Mouse (Mus musculus) heart, adult 18-20 months (tissue): ENCODE measurements around the gene Tmem9. TPM values are rescaled to one million over a fixed set of nuclear protein-coding genes. Genes with fewer than 3 reads are reported as not detected.
A peak's percentile ranks its signal among the peaks of the same experiment; 100 is the strongest.

Experiments
- DNase-seq, 2 experiments: peaks; one replicate each; pipeline ENCODE4 v3.0.0; 2021 to 2022; ENCODE audit warnings: mixed read lengths in 1 of 2
- total RNA-seq, 2 experiments: library from RNA; stranded (reverse); gene quantifications; 2 replicates each; pipeline ENCODE4 v1.2.3; 2021

The Tmem9 gene
- total RNA-seq, 2 experiments from 2014 or later, result 13.9 to 14.0 TPM

- DNase-seq, result no peak
These were observed 22.3 kb downstream of the Tmem9 start for GRCm38 (mm10) chr1:136030201-136030600.

- no peak for DNase-seq
These were observed 23.7 kb downstream of the Tmem9 start for GRCm38 (mm10) chr1:136031697-136032096.

GRCm38 (mm10) chr1:136032961-136033360 is 25.0 kb downstream of the Tmem9 start:
- no peak for DNase-seq

DNA sequence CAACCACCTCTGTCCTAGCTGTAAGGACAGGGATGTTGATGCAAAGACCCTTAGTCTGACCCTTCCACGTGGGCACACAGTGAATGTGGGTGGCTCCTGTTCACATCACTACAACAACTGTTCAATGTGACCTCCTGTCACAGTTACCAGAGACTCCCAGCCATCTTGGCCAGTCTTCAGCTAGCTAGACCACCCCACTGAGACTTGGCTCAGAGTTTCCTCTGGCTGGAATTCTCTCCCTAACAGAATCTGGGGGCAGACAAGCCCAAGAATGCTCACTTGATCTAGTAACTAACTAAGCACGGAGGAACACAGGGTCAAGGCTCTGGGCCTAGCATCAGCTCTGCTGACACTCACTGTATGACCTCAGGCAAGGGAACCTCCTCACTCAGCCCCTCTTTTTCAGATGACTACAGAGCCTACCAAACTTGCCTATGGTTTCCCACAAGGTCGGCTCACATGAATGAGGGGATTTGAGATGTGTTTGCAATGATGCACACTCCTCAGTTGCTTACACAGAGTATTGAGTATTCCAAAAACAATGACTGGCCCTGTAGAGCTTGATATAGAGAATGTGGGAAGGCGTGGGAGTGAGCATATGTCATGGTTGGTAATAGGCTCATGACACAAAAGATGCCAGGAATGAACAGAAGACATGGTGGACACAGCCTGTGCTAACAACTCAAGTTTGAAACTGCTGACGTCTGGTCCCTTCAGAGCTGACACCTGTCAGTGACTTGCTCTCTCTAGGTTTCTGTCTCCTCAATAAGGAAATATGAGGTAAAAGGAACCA is 31.0 kb downstream of the Tmem9 start:
- no peak for DNase-seq

- no peak for DNase-seq
These were observed 32.5 kb downstream of the Tmem9 start for GRCm38 (mm10) chr1:136040452-136040851.

- no peak for DNase-seq
These were observed 32.9 kb downstream of the Tmem9 start for GRCm38 (mm10) chr1:136040874-136041273.

- peak; percentile 22 to 67 for DNase-seq
These were observed 37.8 kb downstream of the Tmem9 start for GRCm38 (mm10) chr1:136045774-136046173.

GRCm38 (mm10) chr1:136047432-136047831 is 39.5 kb downstream of the Tmem9 start:
- DNase-seq, result no peak

DNA sequence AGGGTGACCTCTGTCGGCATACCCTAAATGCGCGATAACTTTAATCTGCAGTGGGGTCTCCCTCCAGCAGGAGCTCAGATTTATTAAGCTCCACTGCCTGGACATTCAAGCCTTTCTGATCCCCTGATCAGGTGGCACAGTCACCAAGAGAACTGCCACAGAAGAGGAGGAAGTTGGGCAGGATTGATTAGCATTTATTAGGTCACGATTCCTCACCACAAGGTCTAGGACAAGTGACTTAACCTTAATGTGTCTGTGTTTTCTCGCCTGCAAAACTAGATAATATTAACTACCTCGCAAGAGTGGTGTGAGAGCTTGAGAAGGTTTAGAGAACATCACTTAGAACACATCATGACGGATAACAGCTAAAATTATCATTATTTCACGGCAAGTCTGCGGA is 39.9 kb downstream of the Tmem9 start:
- DNase-seq, result no peak

GRCm38 (mm10) chr1:136050312-136051012 is 42.5 kb downstream of the Tmem9 start, which contains the start of gene Ascl5:
Ascl5 (plus strand) TSS chr1:136050804.
- DNase-seq, result no peak

DNA sequence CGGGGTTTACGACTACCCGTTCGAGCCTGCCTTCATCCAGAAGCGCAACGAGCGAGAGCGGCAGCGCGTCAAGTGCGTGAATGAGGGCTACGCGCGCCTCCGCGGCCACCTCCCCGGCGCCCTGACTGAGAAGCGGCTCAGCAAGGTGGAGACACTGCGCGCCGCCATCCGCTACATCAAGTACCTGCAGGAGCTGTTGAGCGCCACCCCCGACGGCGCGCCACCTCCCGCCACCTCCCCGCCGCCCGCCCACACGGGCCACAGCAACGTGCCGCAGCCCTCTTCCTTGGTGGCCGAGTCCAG is 43.0 kb downstream of the Tmem9 start:
- no peak for DNase-seq

GRCm38 (mm10) chr1:136051465-136051864 is 43.5 kb downstream of the Tmem9 start:
- DNase-seq, result peak; percentile 75 to 81

DNA sequence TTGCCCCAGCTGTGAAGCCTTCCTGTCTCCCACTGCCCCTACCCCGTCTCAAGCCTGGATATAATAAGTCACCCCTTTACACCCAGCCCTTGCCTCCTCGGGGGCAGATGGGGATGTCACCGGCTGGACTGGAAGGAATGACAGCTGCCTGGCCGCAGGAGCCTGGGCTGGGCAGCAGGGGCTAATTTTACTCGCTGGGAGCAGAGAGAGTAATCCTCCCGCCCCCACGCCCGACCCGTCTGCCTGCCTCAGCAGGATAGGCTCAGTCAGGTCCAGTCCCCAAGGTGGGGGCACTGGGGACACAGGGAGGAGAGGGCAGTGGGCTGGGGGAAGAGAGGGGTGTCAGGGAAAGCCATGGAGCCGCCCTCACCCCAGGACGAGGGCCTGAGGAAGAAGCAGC is 44.6 kb downstream of the Tmem9 start, which contains the start of gene Cacna1s:
TSS of gene Cacna1s (plus strand) at position 204 of the 400 bp plus-strand sequence.
- no peak for DNase-seq

DNA sequence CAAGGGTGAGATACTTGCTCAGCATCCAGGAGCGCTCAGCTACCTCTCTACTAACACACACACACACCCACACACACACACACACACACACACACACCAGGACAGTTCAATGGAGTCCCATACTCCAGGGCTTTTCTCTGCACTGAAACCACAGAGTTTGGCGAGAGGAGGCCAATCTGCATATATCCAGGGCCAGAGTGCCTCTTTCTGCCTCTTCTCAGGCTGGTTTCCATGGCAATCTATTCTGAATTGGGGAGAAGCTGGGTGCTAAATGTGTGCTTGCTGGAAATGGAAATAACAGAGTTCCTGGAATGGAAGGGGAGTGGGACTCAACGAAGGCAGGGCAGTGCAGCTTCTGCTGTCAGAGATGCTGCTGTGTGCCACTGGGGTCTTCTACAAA is 47.8 kb downstream of the Tmem9 start:
- no peak for DNase-seq

- DNase-seq, result no peak
These were observed 50.6 kb downstream of the Tmem9 start for GRCm38 (mm10) chr1:136058594-136058993.

DNA sequence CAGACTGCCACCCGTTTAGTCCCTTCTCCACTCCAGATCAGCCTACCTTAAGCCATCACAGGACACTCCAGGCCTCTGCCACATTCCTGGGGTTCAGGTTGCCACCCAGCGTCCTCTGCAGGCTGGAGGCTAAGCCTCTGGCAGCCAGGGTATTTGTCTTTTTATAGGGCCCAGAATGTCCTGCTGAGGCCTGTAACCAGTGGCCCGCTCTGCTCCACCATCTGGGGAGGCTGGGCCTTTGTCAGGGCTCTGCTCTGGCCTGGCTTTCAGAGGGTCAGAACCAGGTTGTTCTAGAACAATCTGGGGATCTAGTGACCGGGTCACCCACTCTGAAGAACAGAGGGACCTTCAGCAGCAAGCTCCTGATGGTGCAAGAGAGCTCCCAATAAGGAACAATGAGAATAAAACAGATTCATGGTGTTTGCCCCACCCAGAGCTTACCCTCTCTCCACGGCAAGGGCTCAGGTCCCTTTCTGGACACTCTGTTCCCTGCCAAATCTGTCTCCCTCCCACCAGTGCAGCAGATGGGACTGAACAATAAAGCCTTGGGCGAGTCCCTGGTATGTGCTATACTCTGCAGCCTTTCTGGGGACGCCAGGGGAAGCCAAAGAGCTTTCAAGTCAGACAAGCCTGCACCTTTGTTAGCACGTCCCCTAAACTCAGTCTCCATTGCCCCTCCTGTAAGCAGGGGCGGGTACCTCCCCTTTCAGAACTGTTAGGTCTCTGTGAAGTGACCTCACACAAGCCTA is 53.3 kb downstream of the Tmem9 start:
- peak; percentile 47 to 84 for DNase-seq

DNA sequence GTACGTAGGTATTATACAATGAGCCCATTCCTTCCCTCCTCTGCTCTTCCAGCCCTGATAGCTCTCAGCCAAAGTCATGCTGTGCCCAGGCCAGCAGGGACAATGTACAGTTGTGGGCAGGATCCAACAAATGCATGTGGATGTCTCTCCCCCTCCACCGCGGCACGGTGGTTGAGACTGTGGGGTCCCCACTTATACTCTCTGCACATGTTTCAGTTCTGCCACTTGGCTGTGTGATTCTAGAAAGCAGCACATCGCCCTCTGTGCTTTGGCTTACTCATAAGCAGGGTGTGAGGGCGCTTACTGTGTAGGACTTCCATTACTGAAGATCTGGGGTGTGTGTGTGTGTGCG is 53.8 kb downstream of the Tmem9 start:
- no peak for DNase-seq

DNA sequence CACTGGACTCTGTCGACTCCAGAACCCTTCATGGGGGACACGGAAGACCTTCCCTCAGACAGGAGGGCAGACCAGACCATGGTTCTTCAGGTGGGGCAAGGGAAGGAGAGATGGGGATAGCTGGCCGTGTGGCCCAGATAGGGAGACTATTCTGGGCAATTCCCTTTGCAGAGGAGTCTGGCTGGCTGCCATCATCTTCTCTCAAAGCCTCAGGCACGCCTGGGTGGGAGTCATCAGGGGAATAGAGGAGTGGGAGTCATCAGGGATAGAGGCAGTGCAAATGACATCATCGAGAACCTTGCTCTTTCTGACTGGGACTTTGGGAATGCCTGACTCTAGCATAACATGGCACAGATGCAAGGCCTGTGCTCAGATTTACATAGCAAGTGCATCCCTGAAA is 56.0 kb downstream of the Tmem9 start:
- no peak for DNase-seq

DNA sequence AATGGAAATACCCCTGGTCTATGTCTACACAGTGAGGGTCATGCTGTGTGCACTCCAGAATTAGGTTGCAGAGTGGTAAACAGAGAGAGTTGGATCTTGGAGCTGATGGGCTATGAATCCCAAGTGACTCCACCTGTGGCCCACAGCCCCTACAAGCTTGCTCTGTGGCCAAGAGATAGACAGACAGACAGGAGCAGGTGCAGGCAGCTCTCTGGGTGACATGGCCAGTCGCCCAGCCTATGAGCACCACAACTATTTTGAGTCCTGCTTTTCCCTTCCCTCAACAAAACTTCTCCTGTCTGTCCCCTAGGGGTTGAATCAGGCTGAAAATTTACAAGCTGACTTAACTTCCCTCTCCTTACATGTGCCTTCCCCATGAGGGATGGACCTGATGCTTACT is 58.7 kb downstream of the Tmem9 start:
- DNase-seq, result no peak

- no peak for DNase-seq
These were observed 59.6 kb downstream of the Tmem9 start for GRCm38 (mm10) chr1:136067579-136067978.

DNA sequence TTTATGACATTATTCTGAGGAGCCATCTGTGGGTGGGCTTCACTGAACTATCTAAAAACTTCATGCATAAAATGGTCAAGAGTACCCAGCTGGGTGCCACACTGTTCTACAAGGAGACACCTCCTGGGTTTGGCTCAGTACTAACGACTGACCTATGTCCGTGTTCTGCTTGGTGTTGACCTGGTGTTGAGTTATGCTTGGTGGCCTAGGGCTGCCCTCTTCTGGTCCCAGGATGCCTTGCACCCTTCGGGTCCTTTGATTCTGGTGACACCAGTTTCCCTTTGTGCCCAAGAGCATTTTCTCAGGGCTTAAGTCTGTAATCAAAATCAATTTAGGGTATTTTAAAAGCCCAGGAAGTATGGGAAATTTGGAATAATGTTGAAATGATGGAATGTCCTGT is 68.1 kb downstream of the Tmem9 start:
- peak; percentile 22 to 44 for DNase-seq

GRCm38 (mm10) chr1:136077656-136078055 is 69.7 kb downstream of the Tmem9 start:
- DNase-seq, result peak in 1 of 2 experiments; percentile 16

GRCm38 (mm10) chr1:136081161-136081560 is 73.2 kb downstream of the Tmem9 start:
- DNase-seq, result no peak
